Mouse (Mus musculus) heart, adult 8-10 months (tissue): ENCODE measurements at regions not wholly inside any gene's neighbourhood (a gene's known extent, or its start where the extent isn't known, plus 50 kb on each side); places are given as distances from the start of the nearest gene placed in this dataset.

Experiments
- DNase-seq: peaks from one replicate; pipeline ENCODE4 v3.0.0; 2022; ENCODE audit warnings: low spot score

DNA sequence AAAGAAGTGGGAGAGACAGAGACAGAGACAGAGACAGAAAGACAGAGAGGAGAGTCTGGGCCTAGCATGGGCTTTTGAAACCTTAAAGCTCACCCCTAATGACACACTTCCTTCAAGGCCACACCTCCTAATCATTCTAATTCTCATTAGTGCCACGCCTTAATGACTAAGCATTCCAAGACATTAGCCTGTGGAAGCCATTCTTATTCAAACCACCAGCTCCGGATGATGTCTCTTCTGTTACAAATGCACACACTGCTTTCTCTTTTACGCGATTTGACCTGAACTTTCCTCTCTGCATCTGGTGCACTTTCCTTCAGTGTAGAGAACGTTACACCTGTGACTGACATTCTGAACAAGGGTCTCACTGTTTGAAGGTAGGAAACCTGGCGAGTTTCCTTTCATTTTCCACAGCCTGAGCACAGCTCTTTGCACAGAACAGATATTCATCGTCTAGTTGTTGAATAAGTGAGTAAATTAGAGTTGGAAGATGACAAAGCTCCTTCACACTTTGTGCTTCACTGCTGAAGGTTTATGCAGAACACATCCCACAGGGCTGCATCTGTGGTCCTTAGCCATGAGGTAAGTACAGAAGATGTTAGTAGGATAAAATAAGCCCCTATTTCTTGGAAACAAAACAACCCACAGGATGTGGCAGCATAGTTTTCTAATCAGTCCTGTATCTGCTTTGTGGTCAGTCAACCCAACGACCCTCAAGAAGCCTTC lies 116.8 kb downstream of the Faxc start:
- no peak for DNase-seq

DNA sequence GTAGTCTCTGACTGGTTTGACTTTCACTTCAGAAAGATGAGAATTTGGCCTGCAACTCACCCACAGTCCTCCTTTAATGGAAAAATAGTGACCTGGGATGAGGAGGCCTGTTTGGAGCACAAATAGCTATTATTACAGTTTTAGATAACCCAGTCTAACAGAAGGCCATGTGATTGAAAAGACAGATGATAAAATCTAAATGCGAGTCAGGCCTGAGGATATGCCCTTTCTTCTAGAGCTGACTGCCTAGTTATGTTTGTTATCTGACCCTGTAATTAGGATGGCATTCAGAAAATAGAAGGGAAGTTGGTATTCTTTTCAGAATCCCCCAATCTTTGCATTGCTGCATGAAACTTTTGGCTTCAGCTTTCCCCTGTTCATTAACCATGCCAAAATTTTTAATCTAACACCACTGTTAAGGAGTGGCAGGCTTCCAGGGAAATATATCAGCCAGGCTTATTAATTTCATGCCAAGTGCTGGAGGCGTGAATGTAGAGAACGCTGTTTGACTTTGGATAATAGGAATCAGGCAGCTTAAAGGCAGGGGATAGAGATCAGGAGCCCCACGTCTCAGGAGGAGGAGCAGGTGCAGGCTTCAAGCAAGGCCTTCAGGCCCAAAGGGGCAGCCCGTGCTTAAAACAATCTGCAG lies 135.8 kb downstream of the Faxc start:
- peak; percentile 4 for DNase-seq

DNA sequence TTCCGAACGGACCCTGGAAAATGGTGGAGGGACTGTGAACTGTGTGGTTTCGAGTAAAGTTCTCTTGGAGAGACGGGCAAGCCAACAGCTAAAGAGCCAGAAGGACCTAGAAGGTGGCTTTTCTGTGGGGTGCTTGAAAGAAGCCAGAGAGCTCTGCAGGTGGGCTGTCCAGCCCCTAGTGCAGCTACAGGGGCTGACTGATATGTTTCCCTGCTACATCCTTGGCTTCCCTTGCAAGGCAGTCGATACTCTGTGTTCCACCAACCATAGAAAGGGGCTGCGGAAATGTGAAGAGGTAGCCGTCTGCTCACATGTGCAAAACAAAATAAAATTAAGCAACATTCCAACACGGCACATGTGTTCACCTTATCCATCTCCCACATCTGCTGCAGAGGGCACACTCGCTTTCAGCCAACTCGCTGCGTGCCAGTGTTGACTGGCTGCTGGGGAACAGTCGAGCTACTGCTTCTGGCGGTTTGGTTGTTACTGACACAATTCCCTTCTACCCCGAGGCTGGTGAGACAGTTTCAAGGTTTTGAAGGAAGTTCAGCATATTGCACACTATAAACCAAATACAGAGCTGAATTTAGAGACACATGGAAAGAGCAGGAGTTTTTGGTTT lies 136.7 kb downstream of the Faxc start:
- no peak for DNase-seq

DNA sequence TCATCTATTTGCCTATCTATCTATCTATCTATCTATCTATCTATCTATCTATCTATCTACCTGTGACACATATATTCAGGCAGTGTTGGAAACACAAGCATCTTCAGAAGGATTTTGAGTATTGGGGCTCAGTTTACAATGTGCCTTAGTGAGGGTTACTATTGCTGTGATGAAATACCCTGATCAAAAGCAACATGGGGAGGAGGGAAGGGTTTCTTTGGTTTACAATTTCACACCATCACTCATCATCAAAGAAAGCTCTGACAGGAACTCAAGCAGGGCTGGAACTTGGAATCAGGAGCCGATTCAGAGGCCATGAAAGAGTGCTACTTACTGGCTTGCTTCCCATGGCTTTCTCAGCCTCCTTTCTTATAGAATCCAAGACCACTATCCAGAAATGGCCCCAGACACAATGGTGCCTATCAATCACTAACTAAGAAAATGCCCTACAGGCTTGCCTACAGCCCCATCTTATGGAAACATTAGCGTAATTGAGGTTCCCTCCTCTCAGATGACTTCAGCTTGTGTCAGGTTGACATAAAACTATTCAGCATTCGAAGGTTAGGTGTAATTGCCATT lies 157.2 kb downstream of the Faxc start:
- DNase-seq = no peak

DNA sequence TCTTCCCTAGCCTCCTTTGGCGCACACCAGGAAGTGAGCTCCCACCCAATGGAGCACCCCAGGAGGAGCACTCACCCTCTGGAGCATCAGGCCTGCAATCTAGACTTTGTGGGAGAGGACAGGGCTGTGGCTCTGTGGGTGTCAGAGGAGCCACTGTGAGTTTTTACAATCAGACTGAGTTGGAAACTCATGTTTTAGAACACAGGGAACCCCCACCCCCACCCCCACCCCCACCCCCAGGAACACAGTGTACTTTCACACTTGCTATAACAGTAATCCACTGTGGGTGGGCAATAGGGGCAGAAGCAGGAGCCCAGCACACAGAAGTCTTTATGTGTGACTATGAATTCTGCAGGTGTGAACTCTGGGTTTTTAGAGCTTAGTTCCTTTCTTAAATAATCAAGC lies 158.5 kb downstream of the Faxc start:
- DNase-seq = no peak

DNA sequence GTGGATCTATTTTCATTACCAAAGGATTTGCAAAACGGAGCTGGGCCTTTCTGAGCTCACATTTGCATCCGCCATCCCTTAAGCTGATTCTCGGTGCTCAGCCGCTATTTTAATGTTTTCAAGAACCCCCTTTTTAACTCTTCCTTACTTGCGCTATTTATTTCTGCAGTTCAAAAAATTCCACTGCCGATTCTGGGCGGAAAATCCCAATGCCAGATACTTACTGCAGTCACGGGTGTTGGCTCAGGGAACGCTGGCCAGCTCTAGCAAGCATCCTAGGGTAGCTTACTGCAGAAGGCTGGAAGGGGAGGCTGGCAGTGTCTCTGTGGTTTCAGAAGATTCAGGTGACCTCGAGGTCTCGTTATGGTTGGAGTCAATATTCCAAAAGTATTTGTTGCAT lies 159.4 kb downstream of the Faxc start:
- DNase-seq = no peak

DNA sequence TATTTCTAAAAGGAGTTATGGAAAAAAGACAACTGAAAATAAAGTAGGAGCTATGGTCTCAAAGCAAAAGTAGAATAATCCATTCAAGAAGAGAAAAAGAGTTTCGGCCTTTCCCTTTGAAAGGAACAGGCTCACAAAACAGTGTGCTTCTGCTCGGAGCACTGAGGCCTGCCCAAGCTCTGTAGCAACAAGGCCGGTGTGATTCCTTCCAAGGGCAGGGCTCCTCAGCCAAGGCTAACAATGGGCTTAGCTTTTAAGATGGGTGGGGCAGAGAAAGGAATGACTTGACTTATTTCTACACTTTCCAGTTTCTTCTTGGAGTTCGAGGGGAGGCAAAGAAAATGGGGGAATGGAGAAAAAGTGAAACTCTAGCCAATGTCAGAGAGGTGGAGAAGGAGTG lies 161.4 kb downstream of the Faxc start:
- no peak for DNase-seq

DNA sequence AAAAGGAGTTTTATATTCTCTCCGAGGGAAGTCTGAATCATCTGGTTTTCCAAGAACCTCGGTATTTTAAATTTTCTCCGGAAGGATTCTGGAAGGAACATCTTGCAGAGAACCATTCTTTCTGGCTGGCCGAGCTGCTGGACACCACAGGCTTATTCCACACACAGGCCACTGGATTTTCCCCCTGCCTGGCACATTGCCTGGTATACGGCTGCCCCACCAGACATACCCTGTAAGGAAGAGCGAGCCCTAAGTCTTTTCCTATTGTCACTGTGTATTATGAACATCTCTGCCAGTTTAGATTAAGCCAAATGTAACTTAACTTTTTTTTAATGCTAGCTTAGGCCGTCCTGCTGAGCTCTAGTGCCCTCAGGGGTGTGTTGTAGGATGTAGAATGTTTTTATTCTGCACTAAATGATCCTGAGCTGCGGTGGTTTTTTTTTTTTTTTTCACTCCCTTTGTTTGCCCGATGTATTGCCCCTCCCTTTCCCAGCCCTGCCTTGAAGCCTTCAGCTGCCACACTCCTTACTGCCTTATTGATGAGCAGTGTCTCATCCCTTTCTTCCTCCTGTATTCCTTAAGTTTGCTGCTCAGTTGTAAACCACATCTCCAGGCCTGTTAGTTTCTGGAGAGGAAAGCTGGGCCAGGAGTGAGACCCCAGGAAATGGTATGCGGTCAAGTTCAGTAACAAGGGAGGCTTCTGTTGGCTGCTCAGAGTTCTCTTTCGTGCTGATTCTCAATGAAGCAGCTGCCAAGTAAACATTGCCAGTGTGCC lies 164.3 kb downstream of the Faxc start:
- no peak for DNase-seq

DNA sequence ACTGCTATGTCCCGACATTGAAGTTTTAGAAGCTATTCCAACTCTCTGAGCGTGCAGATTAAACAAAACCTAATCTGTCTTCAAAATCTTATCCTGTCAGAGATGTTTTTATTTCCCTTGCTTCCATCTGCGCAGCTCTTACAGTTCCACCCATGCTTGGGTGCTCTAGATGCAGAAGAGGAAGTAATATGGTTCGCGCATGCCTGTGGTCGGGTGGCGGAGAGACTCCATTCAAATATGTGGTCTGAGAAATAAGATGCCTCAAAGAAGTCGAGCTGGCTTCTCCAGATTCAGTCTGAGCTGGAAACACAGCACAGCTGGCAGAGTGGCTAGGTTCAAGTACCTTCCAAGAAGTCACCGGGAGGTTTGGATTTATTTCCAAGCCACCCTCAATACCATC lies 167.5 kb downstream of the Faxc start:
- no peak for DNase-seq

DNA sequence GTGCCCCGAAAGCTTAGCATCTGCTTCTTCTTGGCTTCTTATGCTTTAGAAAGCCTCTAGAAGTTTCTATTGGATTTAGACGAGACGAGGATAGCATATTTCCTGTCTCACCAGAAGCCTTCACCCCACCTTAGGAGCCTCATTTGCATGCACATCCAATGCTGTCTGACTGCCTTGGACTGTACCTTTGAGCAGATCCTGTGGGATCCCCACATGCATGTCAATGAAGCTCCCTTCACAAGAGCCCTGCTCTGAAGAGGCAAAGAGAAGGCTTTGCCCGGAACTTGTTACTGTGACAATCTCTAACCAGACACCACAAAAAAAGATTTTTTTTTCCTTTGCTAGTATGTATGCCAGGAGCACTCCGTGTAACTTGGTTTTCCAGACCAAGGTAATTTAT lies 171.3 kb downstream of the Faxc start:
- DNase-seq = no peak

DNA sequence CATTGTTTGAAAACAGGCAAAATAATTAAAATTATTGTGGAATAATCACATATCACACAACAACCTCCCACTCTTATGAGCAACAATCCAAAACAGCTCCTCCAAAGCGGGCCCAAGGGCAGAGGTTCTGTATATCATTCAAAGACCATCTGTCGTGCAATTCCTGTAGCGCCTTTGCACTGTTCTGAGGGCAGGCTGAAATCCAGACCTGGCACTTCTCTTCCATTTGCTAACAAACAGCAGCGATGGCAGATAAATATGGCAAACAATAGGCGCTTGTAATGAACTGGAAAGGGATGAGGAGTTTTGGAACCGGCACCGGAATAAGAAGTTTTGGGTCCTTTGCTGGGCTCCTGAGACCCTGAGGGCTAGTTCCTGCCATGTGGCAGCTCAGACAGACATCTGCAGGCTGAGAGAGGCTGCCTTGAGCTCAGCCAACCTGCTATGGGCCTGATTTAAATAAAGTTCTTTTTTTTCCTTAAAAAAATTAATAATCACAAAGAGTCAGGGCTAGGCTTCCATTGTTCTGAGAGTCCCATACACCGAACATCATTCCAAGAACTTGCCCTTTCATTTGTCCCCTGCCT lies 172.0 kb downstream of the Faxc start:
- no peak for DNase-seq

DNA sequence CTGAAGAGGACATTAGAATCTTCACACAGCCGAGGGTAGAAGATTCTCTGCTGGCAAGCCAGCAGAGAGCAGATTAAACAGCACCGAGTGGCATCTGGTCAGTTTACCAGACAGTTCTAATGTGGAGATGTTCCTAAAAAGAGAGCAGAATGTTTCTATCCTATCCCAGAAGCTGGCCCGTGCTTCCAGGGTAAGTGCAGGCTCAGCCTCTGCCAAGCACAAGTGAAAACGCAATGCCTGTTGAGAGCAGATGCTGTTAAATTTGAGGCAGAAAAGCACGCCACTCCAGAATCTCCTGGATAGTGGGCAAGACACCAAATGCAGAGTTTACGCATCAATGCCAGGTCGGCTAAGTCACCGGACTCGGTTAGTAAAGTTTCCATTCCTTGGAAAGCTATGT lies 175.8 kb downstream of the Faxc start:
- DNase-seq = no peak

DNA sequence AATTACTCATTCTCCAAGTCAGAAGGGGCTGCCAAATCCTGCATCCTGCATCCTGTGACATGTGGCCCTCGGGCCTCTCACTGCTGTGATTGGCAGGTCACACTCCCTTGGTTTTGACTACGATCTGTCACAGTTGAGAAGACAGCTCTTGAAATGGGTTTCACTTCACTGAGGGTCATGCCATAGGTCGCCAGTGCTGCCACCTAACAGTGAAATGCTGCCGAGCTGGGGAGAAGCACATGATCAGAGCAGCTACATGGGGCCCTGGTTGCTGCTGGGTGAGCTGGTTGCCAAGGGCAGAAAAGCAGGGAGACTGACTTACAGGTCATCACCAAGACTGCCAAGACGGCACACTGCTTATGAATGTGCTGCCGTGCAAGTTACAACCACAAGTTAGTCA lies 178.3 kb downstream of the Faxc start:
- DNase-seq = no peak

DNA sequence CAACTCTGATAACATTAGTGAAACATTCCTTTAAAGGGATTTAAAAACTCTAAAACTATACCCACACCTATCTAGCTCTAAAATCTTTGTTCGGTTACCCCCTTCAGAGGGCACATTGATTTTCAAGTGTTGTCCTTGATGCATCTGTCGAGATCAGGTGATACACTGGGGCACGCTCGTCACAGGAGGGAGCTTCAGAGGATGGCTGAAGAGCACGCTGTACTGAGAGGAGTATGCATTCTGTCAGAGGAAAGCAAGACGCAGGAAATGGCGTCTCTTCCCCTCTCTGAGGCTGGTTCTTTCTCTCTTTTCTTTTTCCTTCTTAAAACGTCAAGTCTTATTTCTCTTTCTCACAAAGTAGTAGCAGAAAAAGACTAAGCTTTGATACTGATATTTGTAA lies 179.3 kb downstream of the Faxc start:
- no peak for DNase-seq

DNA sequence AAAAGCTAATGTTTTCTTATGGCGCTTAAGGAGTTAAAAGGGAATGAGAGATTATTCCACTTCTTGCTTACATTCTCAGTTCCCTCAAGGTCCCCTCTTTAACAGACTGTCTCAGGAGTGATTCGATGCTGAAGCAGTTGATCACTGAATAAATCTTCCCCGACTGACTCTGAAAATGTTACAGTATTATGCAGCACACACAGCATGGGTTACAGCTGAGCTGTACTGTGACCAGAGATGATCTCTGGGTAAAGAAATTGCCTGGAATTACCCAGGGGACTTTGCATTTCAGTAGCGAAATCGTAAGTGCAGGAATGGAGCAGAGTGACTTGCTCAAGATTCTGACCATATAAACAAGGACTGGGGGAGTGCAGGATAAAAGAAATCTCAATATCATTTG lies 181.1 kb downstream of the Faxc start:
- DNase-seq = no peak

DNA sequence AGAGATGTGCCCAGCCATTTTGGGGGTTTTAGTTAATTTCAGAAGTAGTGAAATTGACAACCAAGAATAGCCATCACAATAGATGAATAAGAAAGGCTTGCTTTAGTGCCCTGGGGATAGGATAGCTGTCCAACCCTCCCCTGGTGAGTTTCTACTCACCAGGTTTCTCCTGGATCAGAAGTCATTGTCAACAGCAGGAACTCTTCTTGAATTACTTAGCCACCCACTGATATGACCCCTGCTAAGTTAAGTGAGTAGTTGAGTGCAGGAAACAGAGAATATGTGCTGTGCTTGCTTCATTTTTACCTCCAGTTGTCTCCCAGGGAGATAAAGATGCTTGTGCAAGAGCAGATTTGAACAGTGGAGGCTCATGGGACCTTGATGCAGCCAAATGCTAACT lies 183.3 kb downstream of the Faxc start:
- no peak for DNase-seq

DNA sequence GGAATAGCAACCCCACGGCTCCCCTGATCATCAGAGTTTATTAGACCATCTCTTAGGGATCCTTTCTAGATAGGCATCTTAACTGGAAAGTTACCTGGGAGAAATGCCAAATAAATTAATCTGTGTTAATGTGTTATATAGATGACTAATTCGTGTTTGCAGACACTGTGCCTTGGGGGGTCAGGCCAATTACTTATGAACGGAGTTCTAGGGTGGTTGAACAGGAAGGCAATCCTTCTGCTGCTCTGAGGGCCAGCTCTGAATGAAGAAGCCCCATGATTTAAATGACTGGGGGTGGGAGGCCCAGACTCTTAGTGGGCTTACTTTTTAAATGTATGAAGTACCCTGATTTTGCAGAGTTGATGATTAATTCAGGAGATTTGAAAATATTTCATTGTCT lies 188.7 kb downstream of the Faxc start:
- DNase-seq = no peak

DNA sequence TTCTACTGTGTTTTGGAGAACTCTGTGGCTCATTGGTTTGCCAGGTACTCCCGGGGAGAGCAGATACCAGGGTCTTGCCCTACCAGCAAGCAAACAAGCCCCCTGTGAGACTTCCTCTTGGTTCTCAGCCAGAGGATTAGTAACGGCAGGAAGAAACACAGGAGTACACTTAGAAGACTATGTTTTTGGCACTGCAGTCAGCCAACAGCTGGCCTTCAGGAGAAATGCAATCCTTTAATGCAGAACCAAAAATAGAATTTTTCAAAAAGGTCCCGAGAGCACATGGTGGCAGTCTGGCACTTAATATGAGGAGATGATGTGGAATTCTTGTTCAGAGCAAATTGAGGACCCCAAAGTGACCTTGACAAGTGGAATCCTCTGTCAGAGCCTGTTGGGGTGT lies 189.8 kb downstream of the Faxc start:
- no peak for DNase-seq

DNA sequence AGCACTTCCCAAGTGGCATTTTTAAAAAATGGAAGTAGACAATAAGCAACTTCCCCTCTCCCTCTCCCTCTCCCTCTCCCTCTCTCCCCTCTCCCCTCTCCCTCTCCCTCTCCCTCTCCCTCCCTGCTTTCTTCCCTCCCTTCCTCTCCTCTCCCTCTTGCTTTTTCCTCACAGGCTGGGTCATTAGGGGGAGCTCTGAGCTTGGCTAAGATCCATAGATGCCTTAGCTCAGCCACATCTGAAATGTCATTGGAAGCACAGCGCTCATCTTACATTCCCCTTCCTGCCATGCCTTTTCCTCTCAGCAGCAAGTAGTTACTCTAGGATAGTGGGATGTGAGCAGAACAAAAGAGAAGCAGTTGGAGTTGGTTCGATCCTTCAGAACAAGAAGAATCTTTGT lies 190.3 kb downstream of the Faxc start:
- no peak for DNase-seq

DNA sequence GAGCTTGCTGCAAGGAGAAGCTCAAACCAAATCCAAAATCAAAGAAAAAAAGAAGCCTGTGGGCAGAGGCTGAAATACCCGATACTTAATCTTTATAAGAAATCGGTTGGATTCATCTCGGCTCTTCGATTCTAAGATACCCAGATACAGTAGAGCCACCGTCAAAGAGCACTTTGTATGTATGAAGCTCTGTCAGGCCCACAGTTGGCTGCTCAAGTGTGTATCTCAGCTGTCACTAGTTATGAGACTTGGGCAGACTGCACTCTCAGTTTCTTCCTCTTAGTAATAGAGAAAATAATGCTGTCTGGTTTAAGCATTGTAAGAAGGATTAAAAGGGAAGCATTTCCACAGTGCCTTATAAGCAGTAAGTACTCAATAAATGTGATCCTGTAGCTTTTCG lies 193.7 kb downstream of the Faxc start:
- DNase-seq = no peak

DNA sequence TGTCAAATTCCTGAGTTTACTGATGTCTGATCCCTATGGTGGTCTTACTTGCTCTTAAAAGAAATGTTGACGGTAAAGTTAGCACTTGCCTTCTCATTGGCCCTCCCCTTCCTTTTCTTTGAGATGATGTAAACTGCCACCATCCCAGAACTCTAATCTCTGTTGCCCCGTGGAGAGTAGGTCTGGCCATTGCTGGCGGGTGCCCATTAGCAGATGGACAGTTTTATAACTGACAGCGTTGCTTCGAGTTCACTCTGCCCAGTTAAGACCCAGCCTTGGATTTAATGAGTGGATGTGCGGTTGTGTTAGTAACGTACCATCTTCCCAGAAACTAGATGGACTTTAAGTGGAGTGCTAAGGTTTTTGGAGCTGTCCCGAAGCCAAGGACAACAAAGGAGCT lies 199.4 kb downstream of the Faxc start:
- no peak for DNase-seq
